Mouse (Mus musculus) ES-Bruce4 (cell line): ENCODE data around the gene Pcdh8.

ENCODE experiments used
- CTCF ChIP-seq: IDR thresholded peaks from one replicate; pipeline ENCODE4 v1.8.1; 2011; ENCODE audit warnings: low read depth, low read length
- POLR2A ChIP-seq: IDR thresholded peaks from one replicate; pipeline ENCODE4 v1.8.1; 2011; ENCODE audit warnings: low read length; ENCODE audit not compliant: insufficient read depth

DNA sequence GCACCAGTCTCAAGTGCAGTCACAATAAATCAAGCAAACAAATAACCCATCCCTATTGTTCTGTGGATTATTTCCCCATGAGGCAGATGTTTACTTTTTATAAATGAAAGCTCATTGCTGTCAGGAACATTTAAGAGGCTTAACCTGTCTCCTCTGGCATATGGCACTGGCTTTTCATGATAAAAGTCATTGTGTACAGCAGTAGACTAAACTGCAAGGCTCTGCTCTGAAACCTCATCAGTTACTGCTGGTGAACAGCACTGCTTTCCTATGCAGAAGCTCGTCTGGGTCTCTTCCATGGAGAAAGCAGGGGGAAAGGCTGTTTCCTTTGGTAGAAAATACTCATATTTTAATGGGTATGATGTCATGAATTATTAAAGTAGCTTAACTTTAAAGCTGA lies 43.0 kb upstream of the Pcdh8 start:
- TF ChIP-seq CTCF (no peak), POLR2A (no peak)
